Mouse (Mus musculus) layer of hippocampus, adult 9-10 months (tissue): ENCODE data around the gene Zbtb16.

Source experiments
- DNase-seq: peaks from one replicate; pipeline ENCODE4 v3.0.0; 2022; ENCODE audit warnings: low spot score

Zbtb16 gene

GRCm38 (mm10) chr9:48644926-48645647 is 190.9 kb downstream of the Zbtb16 start:
- no peak for DNase-seq

- DNase-seq = no peak
These were observed 191.6 kb downstream of the Zbtb16 start for GRCm38 (mm10) chr9:48644376-48644775.

GRCm38 (mm10) chr9:48641636-48642035 is 194.4 kb downstream of the Zbtb16 start:
- no peak for DNase-seq

GRCm38 (mm10) chr9:48640881-48641280 is 195.1 kb downstream of the Zbtb16 start:
- no peak for DNase-seq

- no peak for DNase-seq
These were observed 197.7 kb downstream of the Zbtb16 start for GRCm38 (mm10) chr9:48638176-48638803.

GRCm38 (mm10) chr9:48637161-48637560 is 198.9 kb downstream of the Zbtb16 start:
- no peak for DNase-seq

- DNase-seq = no peak
These were observed 200.3 kb downstream of the Zbtb16 start for GRCm38 (mm10) chr9:48635576-48636350.

GRCm38 (mm10) chr9:48633147-48633546 is 202.9 kb downstream of the Zbtb16 start:
- no peak for DNase-seq

- no peak for DNase-seq
These were observed 216.8 kb downstream of the Zbtb16 start for GRCm38 (mm10) chr9:48619268-48619667.

- DNase-seq = peak; percentile 33
These were observed 217.4 kb downstream of the Zbtb16 start for GRCm38 (mm10) chr9:48618589-48618988.

- no peak for DNase-seq
These were observed 217.9 kb downstream of the Zbtb16 start for GRCm38 (mm10) chr9:48618111-48618510.

GRCm38 (mm10) chr9:48617511-48618010 is 218.5 kb downstream of the Zbtb16 start:
- DNase-seq = no peak

GRCm38 (mm10) chr9:48613221-48613620 is 222.8 kb downstream of the Zbtb16 start:
- no peak for DNase-seq

GRCm38 (mm10) chr9:48612542-48612941 is 223.5 kb downstream of the Zbtb16 start:
- DNase-seq = no peak

GRCm38 (mm10) chr9:48611032-48611431 is 225.0 kb downstream of the Zbtb16 start:
- DNase-seq = no peak

GRCm38 (mm10) chr9:48609734-48610133 is 226.3 kb downstream of the Zbtb16 start:
- no peak for DNase-seq

- DNase-seq = no peak
These were observed 228.6 kb downstream of the Zbtb16 start for GRCm38 (mm10) chr9:48607417-48607816.

GRCm38 (mm10) chr9:48606171-48606570 is 229.9 kb downstream of the Zbtb16 start:
- no peak for DNase-seq

- no peak for DNase-seq
These were observed 230.3 kb downstream of the Zbtb16 start for GRCm38 (mm10) chr9:48605697-48606096.

- DNase-seq = no peak
These were observed 231.0 kb downstream of the Zbtb16 start, which contains the start of gene Nnmt for GRCm38 (mm10) chr9:48604939-48605598. TSS of gene Nnmt (minus strand) at chr9:48605153.
